Mouse (Mus musculus): ENCODE results near the gene Mrpl50. TPM values are rescaled to one million over a fixed set of nuclear protein-coding genes. Genes with fewer than 3 reads are reported as not detected.
"Not testable (repeated sequence)": the region's sequence is repeated elsewhere in the genome, so short reads cannot be mapped to it uniquely, and the experiment has no call there.

Gene Mrpl50
- total RNA-seq, 2 experiments from 2014 or later, result 61.2 to 72.4 TPM

GRCm38 (mm10) chr4:49512636-49513035 is 8.3 kb downstream of the Mrpl50 start:
- no peak for ATAC-seq (replicated peaks; ENCODE audit: low FRiP score, low TSS enrichment, poor library complexity, severe bottlenecking)

- ATAC-seq (replicated peaks; ENCODE audit: low FRiP score, low TSS enrichment, poor library complexity, severe bottlenecking), result not testable (repeated sequence)
Observed at GRCm38 (mm10) chr4:49510236-49510835, 10.6 kb downstream of the Mrpl50 start.

GRCm38 (mm10) chr4:49509183-49509582 is 11.7 kb downstream of the Mrpl50 start:
- no peak for ATAC-seq (replicated peaks; ENCODE audit: low FRiP score, low TSS enrichment, poor library complexity, severe bottlenecking)

- ATAC-seq (replicated peaks; ENCODE audit: low FRiP score, low TSS enrichment, poor library complexity, severe bottlenecking), result no peak
Observed at GRCm38 (mm10) chr4:49506386-49506785, 14.5 kb downstream of the Mrpl50 start, which contains the start of gene Baat. Gene Baat (minus strand): TSS chr4:49506557.

- ATAC-seq (replicated peaks; ENCODE audit: low FRiP score, low TSS enrichment, poor library complexity, severe bottlenecking), result no peak
Observed at GRCm38 (mm10) chr4:49503563-49503962, 17.3 kb downstream of the Mrpl50 start.

- ATAC-seq (replicated peaks; ENCODE audit: low FRiP score, low TSS enrichment, poor library complexity, severe bottlenecking), result not testable (repeated sequence)
Observed at GRCm38 (mm10) chr4:49485934-49486650, 34.8 kb downstream of the Mrpl50 start.

GRCm38 (mm10) chr4:49485442-49485841 is 35.5 kb downstream of the Mrpl50 start:
- ATAC-seq (replicated peaks; ENCODE audit: low FRiP score, low TSS enrichment, poor library complexity, severe bottlenecking), result no peak

- ATAC-seq (replicated peaks; ENCODE audit: low FRiP score, low TSS enrichment, poor library complexity, severe bottlenecking), result no peak
Observed at GRCm38 (mm10) chr4:49480896-49481295, 40.0 kb downstream of the Mrpl50 start.

- no peak for ATAC-seq (replicated peaks; ENCODE audit: low FRiP score, low TSS enrichment, poor library complexity, severe bottlenecking)
Observed at GRCm38 (mm10) chr4:49480104-49480760, 40.7 kb downstream of the Mrpl50 start.

- not testable (repeated sequence) for ATAC-seq (replicated peaks; ENCODE audit: low FRiP score, low TSS enrichment, poor library complexity, severe bottlenecking)
Observed at GRCm38 (mm10) chr4:49479035-49479434, 41.9 kb downstream of the Mrpl50 start.

- peak; percentile 99 for ATAC-seq (replicated peaks; ENCODE audit: low FRiP score, low TSS enrichment, poor library complexity, severe bottlenecking)
Observed at GRCm38 (mm10) chr4:49478118-49478877, 42.6 kb downstream of the Mrpl50 start.

GRCm38 (mm10) chr4:49474583-49474982 is 46.3 kb downstream of the Mrpl50 start:
- peak; percentile 63 for ATAC-seq (replicated peaks; ENCODE audit: low FRiP score, low TSS enrichment, poor library complexity, severe bottlenecking)

GRCm38 (mm10) chr4:49473435-49474100 is 47.3 kb downstream of the Mrpl50 start, which contains the start of gene Acnat1:
Gene Acnat1 (minus strand): TSS chr4:49473912.
- ATAC-seq (replicated peaks; ENCODE audit: low FRiP score, low TSS enrichment, poor library complexity, severe bottlenecking), result no peak

GRCm38 (mm10) chr4:49469435-49470151 is 51.3 kb downstream of the Mrpl50 start:
- ATAC-seq (replicated peaks; ENCODE audit: low FRiP score, low TSS enrichment, poor library complexity, severe bottlenecking), result no peak

GRCm38 (mm10) chr4:49467360-49467759 is 53.5 kb downstream of the Mrpl50 start:
- peak; percentile 87 for ATAC-seq (replicated peaks; ENCODE audit: low FRiP score, low TSS enrichment, poor library complexity, severe bottlenecking)
